Mouse (Mus musculus): ENCODE measurements around the gene Chd8. TPM values are rescaled to one million over a fixed set of nuclear protein-coding genes. Genes with fewer than 3 reads are reported as not detected.

The Chd8 gene
- total and polyA plus RNA-seq, 3 experiments, result 17.3 to 96.8 (median 49.2) TPM

GRCm38 (mm10) chr14:52244690-52245042 lies 12.9 kb downstream of the Chd8 start:
- in situ Hi-C loops (cut with MboI; ENCODE audit: low pct_ligation_motif_present, low pct_unique_long_range_greater_than_20kb, low sequenced_read_pairs), result no loop called here
- Histone ChIP-seq H3K27me3 (replicated peaks) (no peaks in the 10 kb centered on the region), H3K36me3 (replicated peaks in 1 of 2; ENCODE audit: control insufficient read depth in 1 of 2, insufficient read depth in 1 of 2, low read length in 1 of 2) (peaks cover 2 to 11% of the 10 kb centered on the region in 2 experiments), H3K79me2 (replicated peaks; ENCODE audit: control insufficient read depth, extremely low read depth, insufficient read depth, poor library complexity, severe bottlenecking) (peaks cover 78% of the 10 kb centered on the region), H3K9me3 (replicated peaks; ENCODE audit: low read length) (no peaks in the 10 kb centered on the region), H3K27ac (ENCODE audit: insufficient read depth, low read depth) (peak overlapping the region; percentile 27), H3K4me3 (replicated peaks in 1 of 3; ENCODE audit: low read depth in 2 of 3, low read length in 2 of 3, poor library complexity in 1 of 3) (peak overlapping the region; percentile 49 to 71 (median 65)), H3K4me2 (ENCODE audit: insufficient read depth, low read depth, poor library complexity, severe bottlenecking) (peak overlapping the region; percentile 92), H3K9ac (ENCODE audit: insufficient read depth, low read depth) (peak overlapping the region; percentile 80), H3K4me1 (ENCODE audit: control insufficient read depth in 1 of 2, insufficient read depth in 2 of 2) (peaks cover 5 to 50% of the 10 kb centered on the region in 2 experiments; a peak in 3 of 4 replicates)
- TF ChIP-seq CTCF (conservative IDR thresholded peaks at IDR 0.05 in 1 of 2, IDR thresholded peaks at IDR 0.05 in 1 of 2; ENCODE audit: low read depth in 2 of 2, low read length in 2 of 2), result no peak
- no peak for TF ChIP-seq ETS1 (conservative IDR thresholded peaks at IDR 0.05; ENCODE audit: low read depth, low read length)
- no peak for TF ChIP-seq JUND (conservative IDR thresholded peaks at IDR 0.05; ENCODE audit: low read depth, low read length)
- TF ChIP-seq ELF1 (IDR thresholded peaks at IDR 0.05; ENCODE audit: low read depth, low read length), result no peak
- no peak for TF ChIP-seq SMC3 (IDR thresholded peaks at IDR 0.05; ENCODE audit: low read depth, low read length)
- no peak for TF ChIP-seq MAZ (IDR thresholded peaks at IDR 0.05; ENCODE audit: low read depth, low read length)
- TF ChIP-seq MYC (IDR thresholded peaks at IDR 0.05; ENCODE audit: low read depth, low read length), result no peak
- TF ChIP-seq GABPA (IDR thresholded peaks at IDR 0.05; ENCODE audit: insufficient replicate concordance, low read depth, low read length), result no peak
- no peak for TF ChIP-seq KAT2A (IDR thresholded peaks at IDR 0.05; ENCODE audit: insufficient replicate concordance, low read length)
- TF ChIP-seq CHD2 (IDR thresholded peaks at IDR 0.05; ENCODE audit: low read length), result no peak
- TF ChIP-seq ZNF384 (IDR thresholded peaks at IDR 0.05; ENCODE audit: low read depth, low read length), result no peak
- TF ChIP-seq PAX5 (IDR thresholded peaks at IDR 0.05; ENCODE audit: low read length), result no peak
- TF ChIP-seq ZKSCAN1 (IDR thresholded peaks at IDR 0.05; ENCODE audit: borderline replicate concordance, low read depth, low read length), result no peak
- no peak; the same call in 1 of the 2 replicates for TF ChIP-seq POLR2AphosphoS2 (IDR thresholded peaks at IDR 0.05; ENCODE audit: low read depth, low read length)
- no peak for TF ChIP-seq E2F4 (IDR thresholded peaks at IDR 0.05; ENCODE audit: insufficient replicate concordance, low read depth, low read length)
- no peak for TF ChIP-seq UBTF (IDR thresholded peaks at IDR 0.05; ENCODE audit: low read depth, low read length)
- TF ChIP-seq NELFE (IDR thresholded peaks at IDR 0.05; ENCODE audit: low read depth, low read length), result no peak
- dilution Hi-C loops (cut with MboI; ENCODE audit: extremely low pct_ligation_motif_present, extremely low pct_unique_long_range_greater_than_20kb, low sequenced_read_pairs), result no loop called here
- DNase-seq (ENCODE audit: extremely low read depth), result no peak

GRCm38 (mm10) chr14:52244041-52244689 lies 13.4 kb downstream of the Chd8 start:
- H3K79me2 ChIP-seq (replicated peaks; ENCODE audit: control insufficient read depth, extremely low read depth, insufficient read depth, poor library complexity, severe bottlenecking), result peaks cover 80% of the 10 kb centered on the region
- peak overlapping the region; percentile 80 for H3K9ac ChIP-seq (ENCODE audit: insufficient read depth, low read depth)
- DNase-seq (ENCODE audit: extremely low read depth), result peak; percentile 98
- no peaks in the 10 kb centered on the region for H3K9me3 ChIP-seq (replicated peaks; ENCODE audit: low read length)
- peak overlapping the region; percentile 71 to 79 (median 77) for H3K4me3 ChIP-seq (replicated peaks in 1 of 3; ENCODE audit: low read depth in 2 of 3, low read length in 2 of 3, poor library complexity in 1 of 3)
- dilution Hi-C loops (cut with MboI; ENCODE audit: extremely low pct_ligation_motif_present, extremely low pct_unique_long_range_greater_than_20kb, low sequenced_read_pairs), result no loop called here
- H3K4me2 ChIP-seq (ENCODE audit: insufficient read depth, low read depth, poor library complexity, severe bottlenecking), result peak overlapping the region; percentile 92
- no peaks in the 10 kb centered on the region for H3K27me3 ChIP-seq (replicated peaks)
- in situ Hi-C loops (cut with MboI; ENCODE audit: low pct_ligation_motif_present, low pct_unique_long_range_greater_than_20kb, low sequenced_read_pairs), result no loop called here
- H3K4me1 ChIP-seq (ENCODE audit: control insufficient read depth in 1 of 2, insufficient read depth in 2 of 2), result peaks cover 5 to 48% of the 10 kb centered on the region in 2 experiments; a peak in 3 of 4 replicates
- H3K36me3 ChIP-seq (replicated peaks in 1 of 2; ENCODE audit: control insufficient read depth in 1 of 2, insufficient read depth in 1 of 2, low read length in 1 of 2), result peaks cover 2 to 14% of the 10 kb centered on the region in 2 experiments
- H3K27ac ChIP-seq (ENCODE audit: insufficient read depth, low read depth), result peak overlapping the region; percentile 27
- TF ChIP-seq ZC3H11A (IDR thresholded peaks at IDR 0.05; ENCODE audit: low read depth, low read length) (no peak), TCF12 (IDR thresholded peaks at IDR 0.05; ENCODE audit: low read depth, low read length) (peak; percentile 77), SIN3A (IDR thresholded peaks at IDR 0.05; ENCODE audit: low read length) (peak; percentile 81), ZKSCAN1 (IDR thresholded peaks at IDR 0.05; ENCODE audit: borderline replicate concordance, low read depth, low read length) (no peak), USF1 (IDR thresholded peaks at IDR 0.05; ENCODE audit: low read depth, low read length) (no peak), CTCF (conservative IDR thresholded peaks at IDR 0.05 in 1 of 2, IDR thresholded peaks at IDR 0.05 in 1 of 2; ENCODE audit: low read depth in 2 of 2, low read length in 2 of 2) (no peak), MEF2A (IDR thresholded peaks at IDR 0.05; ENCODE audit: borderline replicate concordance, low read depth, low read length) (no peak), JUND (conservative IDR thresholded peaks at IDR 0.05; ENCODE audit: low read depth, low read length) (no peak), USF2 (conservative IDR thresholded peaks at IDR 0.05; ENCODE audit: low read depth, low read length) (no peak), GABPA (IDR thresholded peaks at IDR 0.05; ENCODE audit: insufficient replicate concordance, low read depth, low read length) (peak; percentile 11; the same call in 1 of the 2 replicates), MYC (IDR thresholded peaks at IDR 0.05; ENCODE audit: low read depth, low read length) (peak; percentile 41; the same call in 1 of the 2 replicates), TBP (conservative IDR thresholded peaks at IDR 0.05; ENCODE audit: low read depth, low read length) (peak; percentile 69; the same call in 1 of the 2 replicates), KAT2A (IDR thresholded peaks at IDR 0.05; ENCODE audit: insufficient replicate concordance, low read length) (peak; percentile 85), BHLHE40 (IDR thresholded peaks at IDR 0.05; ENCODE audit: low read depth, low read length) (no peak), MXI1 (IDR thresholded peaks at IDR 0.05; ENCODE audit: low read depth, low read length) (peak; percentile 72), EP300 (IDR thresholded peaks at IDR 0.05; ENCODE audit: low read length) (no peak), MAFK (IDR thresholded peaks at IDR 0.05; ENCODE audit: insufficient replicate concordance, low read length) (no peak), POLR2AphosphoS2 (IDR thresholded peaks at IDR 0.05; ENCODE audit: low read depth, low read length) (peak; percentile 84; the same call in 1 of the 2 replicates), PAX5 (IDR thresholded peaks at IDR 0.05; ENCODE audit: low read length) (no peak), RCOR1 (conservative IDR thresholded peaks at IDR 0.05; ENCODE audit: low read depth, low read length) (no peak), SMC3 (IDR thresholded peaks at IDR 0.05; ENCODE audit: low read depth, low read length) (no peak), E2F4 (IDR thresholded peaks at IDR 0.05; ENCODE audit: insufficient replicate concordance, low read depth, low read length) (peak; percentile 82; the same call in 1 of the 2 replicates)

Data from CH12.LX (cell line).